Mouse (Mus musculus): ENCODE measurements around the gene Npas3. TPM values are rescaled to one million over a fixed set of nuclear protein-coding genes. Genes with fewer than 3 reads are reported as not detected.

Gene Npas3
- total and polyA plus RNA-seq, 2 experiments from 2014 or later, result 16.6 to 28.3 TPM

GRCm38 (mm10) chr12:53738549-53739292 lies 490.2 kb downstream of the Npas3 start:
- no peak for ATAC-seq
- Histone ChIP-seq H3K4me1 (ENCODE audit: insufficient read depth) (no peaks in the 10 kb centered on the region), H3K4me3 (ENCODE audit: low read depth, low read length) (no peak overlapping the region), H3K27ac (ENCODE audit: low read depth, low read length) (no peak overlapping the region), H3K27me3 (ENCODE audit: insufficient read depth, low read length) (no peaks in the 10 kb centered on the region), H3K36me3 (ENCODE audit: insufficient read depth) (no peaks in the 10 kb centered on the region), H3K9ac (no peak overlapping the region), H3K9me3 (ENCODE audit: low read length) (no peaks in the 10 kb centered on the region), H3K4me2 (ENCODE audit: low read depth) (no peak overlapping the region)
- TF ChIP-seq CTCF (IDR thresholded peaks at IDR 0.05; ENCODE audit: low read depth), result no peak
- WGBS, result 54% methylated on average over 16 of the region's 16 CpGs
- DNase-seq, result no peak

- DNase-seq (no peak), ATAC-seq (no peak)
- Histone ChIP-seq H3K9me3 (ENCODE audit: low read length) (no peaks in the 10 kb centered on the region), H3K27ac (ENCODE audit: low read depth, low read length) (no peak overlapping the region), H3K4me2 (ENCODE audit: low read depth) (no peak overlapping the region), H3K27me3 (ENCODE audit: insufficient read depth, low read length) (no peaks in the 10 kb centered on the region), H3K4me1 (ENCODE audit: insufficient read depth) (no peaks in the 10 kb centered on the region), H3K36me3 (ENCODE audit: insufficient read depth) (no peaks in the 10 kb centered on the region), H3K4me3 (ENCODE audit: low read depth, low read length) (no peak overlapping the region), H3K9ac (no peak overlapping the region)
- WGBS, result 71% methylated on average over 5 of the region's 5 CpGs
- peak; percentile 40 for TF ChIP-seq CTCF (IDR thresholded peaks at IDR 0.05; ENCODE audit: low read depth)
Measured at GRCm38 (mm10) chr12:53746653-53747052, 498.2 kb downstream of the Npas3 start.

GRCm38 (mm10) chr12:53749375-53749774 lies 500.9 kb downstream of the Npas3 start:
- no peak overlapping the region for H3K27ac ChIP-seq (ENCODE audit: low read depth, low read length)

GRCm38 (mm10) chr12:53752281-53753072 lies 504.0 kb downstream of the Npas3 start:
- Histone ChIP-seq H3K4me1 (ENCODE audit: insufficient read depth) (peaks cover 16% of the 10 kb centered on the region; the same call in 1 of the 2 replicates), H3K36me3 (ENCODE audit: insufficient read depth) (no peaks in the 10 kb centered on the region), H3K9me3 (ENCODE audit: low read length) (no peaks in the 10 kb centered on the region), H3K4me3 (ENCODE audit: low read depth, low read length) (no peak overlapping the region), H3K27me3 (ENCODE audit: insufficient read depth, low read length) (no peaks in the 10 kb centered on the region; the same call in 1 of the 2 replicates), H3K9ac (no peak overlapping the region), H3K27ac (ENCODE audit: low read depth, low read length) (no peak overlapping the region), H3K4me2 (ENCODE audit: low read depth) (no peak overlapping the region)
- TF ChIP-seq CTCF (IDR thresholded peaks at IDR 0.05; ENCODE audit: low read depth), result no peak
- 31% methylated on average over 13 of the region's 13 CpGs for WGBS
- no peak for ATAC-seq
- no peak for DNase-seq

More at GRCm38 (mm10) chr12:53749375-53749774, 500.9 kb downstream of the Npas3 start:
- Histone ChIP-seq H3K9ac (no peak overlapping the region), H3K4me2 (ENCODE audit: low read depth) (no peak overlapping the region), H3K27me3 (ENCODE audit: insufficient read depth, low read length) (no peaks in the 10 kb centered on the region), H3K4me3 (ENCODE audit: low read depth, low read length) (no peak overlapping the region), H3K4me1 (ENCODE audit: insufficient read depth) (peaks cover 16% of the 10 kb centered on the region; the same call in 1 of the 2 replicates), H3K9me3 (ENCODE audit: low read length) (no peaks in the 10 kb centered on the region), H3K36me3 (ENCODE audit: insufficient read depth) (no peaks in the 10 kb centered on the region)
- 45% methylated on average over 4 of the region's 4 CpGs for WGBS
- no peak for DNase-seq
- TF ChIP-seq CTCF (IDR thresholded peaks at IDR 0.05; ENCODE audit: low read depth), result no peak
- peak; percentile 45 for ATAC-seq

- Histone ChIP-seq H3K4me3 (ENCODE audit: low read depth, low read length) (peak overlapping the region; percentile 11; the same call in 1 of the 2 replicates), H3K4me1 (ENCODE audit: insufficient read depth) (peaks cover 16% of the 10 kb centered on the region; the same call in 1 of the 2 replicates), H3K27ac (ENCODE audit: low read depth, low read length) (no peak overlapping the region), H3K36me3 (ENCODE audit: insufficient read depth) (no peaks in the 10 kb centered on the region), H3K4me2 (ENCODE audit: low read depth) (peak overlapping the region; percentile 28), H3K27me3 (ENCODE audit: insufficient read depth, low read length) (no peaks in the 10 kb centered on the region; the same call in 1 of the 2 replicates), H3K9me3 (ENCODE audit: low read length) (no peaks in the 10 kb centered on the region), H3K9ac (no peak overlapping the region)
- TF ChIP-seq CTCF (IDR thresholded peaks at IDR 0.05; ENCODE audit: low read depth), result no peak
- ATAC-seq, result peak; percentile 53
- peak; percentile 52 for DNase-seq
- 9% methylated on average over 13 of the region's 13 CpGs for WGBS
Measured at GRCm38 (mm10) chr12:53753368-53753937, 505.0 kb downstream of the Npas3 start.

- no peak for ATAC-seq
- peaks cover 16% of the 10 kb centered on the region; the same call in 1 of the 2 replicates for H3K4me1 ChIP-seq (ENCODE audit: insufficient read depth)
Measured at GRCm38 (mm10) chr12:53754236-53754635, 505.8 kb downstream of the Npas3 start.

More at GRCm38 (mm10) chr12:53754236-53754635, 505.8 kb downstream of the Npas3 start:
- TF ChIP-seq CTCF (IDR thresholded peaks at IDR 0.05; ENCODE audit: low read depth), result no peak
- no peak overlapping the region for H3K4me2 ChIP-seq (ENCODE audit: low read depth)
- WGBS, result 8% methylated on average over 7 of the region's 7 CpGs
- DNase-seq, result no peak
- H3K27me3 ChIP-seq (ENCODE audit: insufficient read depth, low read length), result no peaks in the 10 kb centered on the region; the same call in 1 of the 2 replicates
- H3K9ac ChIP-seq, result no peak overlapping the region
- no peaks in the 10 kb centered on the region for H3K36me3 ChIP-seq (ENCODE audit: insufficient read depth)
- no peaks in the 10 kb centered on the region for H3K9me3 ChIP-seq (ENCODE audit: low read length)
- H3K27ac ChIP-seq (ENCODE audit: low read depth, low read length), result no peak overlapping the region
- H3K4me3 ChIP-seq (ENCODE audit: low read depth, low read length), result no peak overlapping the region

Measured in forebrain, postnatal 0 days (tissue).